ENCODE assay signal across 26 mouse cellular contexts in the genomic region with DNA sequence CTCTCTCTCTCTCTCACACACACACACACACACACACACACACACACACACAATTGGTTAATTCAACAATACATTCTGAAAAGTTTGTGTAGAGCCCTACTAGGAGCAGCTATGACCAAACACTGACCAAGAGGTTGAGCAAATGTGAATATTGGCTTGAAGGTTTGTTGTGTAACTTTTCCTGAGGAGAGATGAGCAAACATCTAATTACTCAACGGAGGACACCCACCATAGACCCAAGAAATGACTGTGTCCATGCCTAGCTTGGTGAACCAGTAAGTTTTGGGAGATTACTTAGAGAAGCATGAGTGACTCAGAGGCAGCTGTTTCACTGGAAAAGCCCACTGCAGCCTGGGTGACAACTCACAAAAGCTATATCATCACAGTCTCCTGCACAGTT.
"Had no signal": no experiment of that assay in that cellular context is flagged by ENCODE, and none has a peak within 500 bp of the region (broad histone marks: within the 10 kb centered on the region; RNA-seq: fewer than 3 reads in every experiment).

No protein-coding gene starts in this region.

- H3K27ac ChIP-seq: gastrocnemius, adult 2 months; heart, adult 2 months; heart, embryonic 13.5 days; heart, embryonic 15.5 days; hindbrain, embryonic 13.5 days; hindbrain, embryonic 15.5 days; hindbrain, postnatal 0 days; kidney, embryonic 15.5 days; kidney, postnatal 0 days; limb, embryonic 13.5 days; limb, embryonic 15.5 days had no signal

- ATAC-seq: hindbrain, postnatal 0 days; intestine, embryonic 16.5 days had no signal

- H3K4me3 ChIP-seq: gastrocnemius, adult 2 months; heart, adult 2 months; heart, embryonic 13.5 days; heart, embryonic 15.5 days; hindbrain, embryonic 13.5 days; hindbrain, embryonic 15.5 days; kidney, embryonic 15.5 days; limb, embryonic 13.5 days; limb, embryonic 15.5 days had no signal

- H3K9ac ChIP-seq: heart, embryonic 13.5 days; heart, embryonic 15.5 days; hindbrain, embryonic 13.5 days; hindbrain, embryonic 15.5 days; kidney, embryonic 15.5 days; limb, embryonic 13.5 days; limb, embryonic 15.5 days had no signal

- H3K27me3 ChIP-seq: hindbrain, embryonic 13.5 days; hindbrain, embryonic 15.5 days; kidney, embryonic 15.5 days; limb, embryonic 13.5 days; limb, embryonic 15.5 days had no signal

- H3K36me3 ChIP-seq: heart, embryonic 13.5 days; heart, embryonic 15.5 days; hindbrain, embryonic 13.5 days; hindbrain, embryonic 15.5 days; kidney, embryonic 15.5 days; limb, embryonic 13.5 days; limb, embryonic 15.5 days had no signal

- H3K9me3 ChIP-seq: heart, embryonic 13.5 days; heart, embryonic 15.5 days; hindbrain, embryonic 13.5 days; hindbrain, embryonic 15.5 days; kidney, embryonic 15.5 days; limb, embryonic 15.5 days had no signal

- DNase-seq: gastrocnemius, adult 2 months; gastrocnemius, postnatal 10 days; gastrocnemius, postnatal 25 days; heart, adult 11 months; heart, adult 2 months; heart, postnatal 14 days; heart, postnatal 36 days; kidney, adult 11 months; kidney, adult 2 months; kidney, adult 9 months; kidney, postnatal 14 days; kidney, postnatal 36 days; layer of hippocampus, adult 9-11 months; layer of hippocampus, postnatal 36 days; left cerebral cortex, postnatal 4 days had no signal

- H3K4me2 ChIP-seq: heart, embryonic 11.5 days; heart, embryonic 13.5 days; heart, embryonic 15.5 days; hindbrain, embryonic 13.5 days; hindbrain, embryonic 15.5 days; kidney, embryonic 15.5 days; limb, embryonic 13.5 days; limb, embryonic 15.5 days had no signal

- H3K4me1 ChIP-seq: heart, embryonic 13.5 days; heart, embryonic 15.5 days; kidney, embryonic 15.5 days; limb, embryonic 13.5 days had no signal
